Mouse (Mus musculus) brain, embryonic 14.5 days (tissue): Measurements from ENCODE around the gene Wasf1.

ENCODE experiments used
- CTCF ChIP-seq: fragments of 200-500 bp; IDR thresholded peaks from 2 replicates; pipeline ENCODE4 v1.5.1; 2012; ENCODE audit warnings: inconsistent platforms, mild to moderate bottlenecking, moderate library complexity, borderline replicate concordance; ENCODE audit not compliant: insufficient read depth, insufficient read length; ENCODE audit errors: extremely low read depth
- POLR2A ChIP-seq: fragments of 200-500 bp; IDR thresholded peaks from 2 replicates; pipeline ENCODE4 v1.6.1; 2012; ENCODE audit warnings: mild to moderate bottlenecking, inconsistent platforms, borderline replicate concordance; ENCODE audit not compliant: poor library complexity, insufficient read depth, insufficient read length, severe bottlenecking; ENCODE audit errors: extremely low read depth

- TF ChIP-seq POLR2A, result no peak
- no peak for TF ChIP-seq CTCF
Observed at GRCm38 (mm10) chr10:40906802-40907201, 23.5 kb downstream of the Wasf1 start.
